Mouse (Mus musculus) hindbrain, embryonic 10.5 days (tissue): Measurements from ENCODE around the gene Calm2. TPM values are rescaled to one million over a fixed set of nuclear protein-coding genes. Genes with fewer than 3 reads are reported as not detected.

Experiments used
- DNase-seq: peaks from one replicate; pipeline ENCODE4 v3.0.0-alpha.2; 2017; ENCODE audit warnings: low spot score
- H3K27ac ChIP-seq: fragments of 300-500 bp; sonication (generic); 2 replicates; pipeline ENCODE4 v1.5.1; 2016; ENCODE audit warnings: mild to moderate bottlenecking, moderate library complexity
- H3K27me3 ChIP-seq: fragments of 300-500 bp; sonication (generic); 2 replicates; pipeline ENCODE4 v1.6.1; 2016; ENCODE audit warnings: mild to moderate bottlenecking; ENCODE audit not compliant: poor library complexity, insufficient read depth, severe bottlenecking
- H3K36me3 ChIP-seq: fragments of 300-500 bp; sonication (generic); 2 replicates; pipeline ENCODE4 v1.6.1; 2016; ENCODE audit warnings: mild to moderate bottlenecking, moderate library complexity
- H3K4me1 ChIP-seq: fragments of 300-500 bp; sonication (generic); replicated peaks from 2 replicates; pipeline ENCODE4 v1.6.1; 2016; ENCODE audit warnings: mild to moderate bottlenecking
- H3K4me3 ChIP-seq: fragments of 300-500 bp; sonication (generic); 2 replicates; pipeline ENCODE4 v1.5.1; 2016; ENCODE audit warnings: mild to moderate bottlenecking, moderate library complexity
- H3K9me3 ChIP-seq: fragments of 300-500 bp; sonication (generic); 2 replicates; pipeline ENCODE4 v1.6.1; 2016; ENCODE audit warnings: mild to moderate bottlenecking, moderate library complexity
- WGBS: fragments of 180-500 bp; shearing (Covaris S2); methylation state at CpG from one replicate; pipeline ENCODE4 v1.1.7; 2016; 5-methylcytosine and 5-hydroxymethylcytosine counted together
- polyA plus RNA-seq: library from polyadenylated mRNA; unstranded; fragments of >200 nt; fragmentation: Nextera tagmentation; extraction: Ambion mirVana; gene quantifications from 2 replicates; pipeline ENCODE4 v1.2.1, GENCODE M21; 2016

Calm2 gene
- polyA plus RNA-seq, 1 experiment from 2014 or later, result 1,143 TPM

- no peak for DNase-seq
- WGBS, result 87% methylated on average over 7 of the region's 7 CpGs
- no peaks in the 10 kb centered on the region for H3K27me3 ChIP-seq
These were observed 6.6 kb upstream of the Calm2 start for GRCm38 (mm10) chr17:87453336-87453735.

GRCm38 (mm10) chr17:87448881-87449280 is 2.1 kb upstream of the Calm2 start:
- peaks cover 5% of the 10 kb centered on the region; the same call in 1 of the 2 replicates for H3K36me3 ChIP-seq
- no peaks in the 10 kb centered on the region for H3K27me3 ChIP-seq
- no peak overlapping the region for H3K27ac ChIP-seq
- H3K9me3 ChIP-seq, result no peaks in the 10 kb centered on the region
- DNase-seq, result no peak
- whole genome bisulfite sequencing, result 93% methylated on average over 8 of the region's 8 CpGs
- no peak overlapping the region for H3K4me3 ChIP-seq
- H3K4me1 ChIP-seq, result peaks cover 22% of the 10 kb centered on the region

More at GRCm38 (mm10) chr17:87453336-87453735, 6.6 kb upstream of the Calm2 start:
- Histone ChIP-seq H3K27ac (no peak overlapping the region), H3K4me3 (no peak overlapping the region), H3K9me3 (no peaks in the 10 kb centered on the region), H3K36me3 (no peaks in the 10 kb centered on the region), H3K4me1 (peaks cover 22% of the 10 kb centered on the region)

GRCm38 (mm10) chr17:87448339-87448738 is 1.6 kb upstream of the Calm2 start:
- Histone ChIP-seq H3K4me1 (peaks cover 28% of the 10 kb centered on the region), H3K36me3 (peaks cover 8% of the 10 kb centered on the region; the same call in 1 of the 2 replicates), H3K27ac (no peak overlapping the region), H3K27me3 (no peaks in the 10 kb centered on the region), H3K4me3 (no peak overlapping the region), H3K9me3 (no peaks in the 10 kb centered on the region)
- no peak for DNase-seq
- 95% methylated on average over 9 of the region's 9 CpGs for WGBS

GRCm38 (mm10) chr17:87447612-87448200 is 971 bp upstream of the Calm2 start:
- Histone ChIP-seq H3K4me1 (peaks cover 34% of the 10 kb centered on the region), H3K4me3 (peak overlapping the region; percentile 84), H3K9me3 (no peaks in the 10 kb centered on the region), H3K36me3 (peaks cover 11% of the 10 kb centered on the region; the same call in 1 of the 2 replicates), H3K27me3 (no peaks in the 10 kb centered on the region), H3K27ac (peak overlapping the region; percentile 100)
- WGBS, result 43% methylated on average over 12 of the region's 12 CpGs
- no peak for DNase-seq

GRCm38 (mm10) chr17:87445917-87446766 is 593 bp downstream of the Calm2 start:
- WGBS, result under 1% methylated on average over 86 of the region's 86 CpGs
- peak overlapping the region; percentile 84 for H3K4me3 ChIP-seq

GRCm38 (mm10) chr17:87445337-87445916 is 1.3 kb downstream of the Calm2 start:
- Histone ChIP-seq H3K4me3 (peak overlapping the region; percentile 84), H3K27ac (peak overlapping the region; percentile 100), H3K27me3 (no peaks in the 10 kb centered on the region), H3K4me1 (peaks cover 49% of the 10 kb centered on the region), H3K9me3 (no peaks in the 10 kb centered on the region), H3K36me3 (peaks cover 32% of the 10 kb centered on the region)
- 2% methylated on average over 13 of the region's 13 CpGs for WGBS
- DNase-seq, result no peak

More at GRCm38 (mm10) chr17:87445917-87446766, 593 bp downstream of the Calm2 start:
- H3K9me3 ChIP-seq, result no peaks in the 10 kb centered on the region
- no peaks in the 10 kb centered on the region for H3K27me3 ChIP-seq
- peak overlapping the region; percentile 100 for H3K27ac ChIP-seq
- DNase-seq, result peak; percentile 76
- H3K36me3 ChIP-seq, result peaks cover 27% of the 10 kb centered on the region
- H3K4me1 ChIP-seq, result peaks cover 49% of the 10 kb centered on the region

GRCm38 (mm10) chr17:87444763-87445162 is 2.0 kb downstream of the Calm2 start:
- H3K36me3 ChIP-seq, result peaks cover 37% of the 10 kb centered on the region
- 61% methylated on average over 4 of the region's 4 CpGs for WGBS
- no peaks in the 10 kb centered on the region for H3K27me3 ChIP-seq
- no peaks in the 10 kb centered on the region for H3K9me3 ChIP-seq
- H3K4me3 ChIP-seq, result peak overlapping the region; percentile 84
- no peak overlapping the region for H3K27ac ChIP-seq
- peaks cover 53% of the 10 kb centered on the region for H3K4me1 ChIP-seq
- DNase-seq, result no peak

GRCm38 (mm10) chr17:87441537-87441936 is 5.2 kb downstream of the Calm2 start:
- peaks cover 56% of the 10 kb centered on the region for H3K36me3 ChIP-seq
- peaks cover 43% of the 10 kb centered on the region for H3K4me1 ChIP-seq
- H3K9me3 ChIP-seq, result no peaks in the 10 kb centered on the region
- H3K27me3 ChIP-seq, result no peaks in the 10 kb centered on the region
- H3K27ac ChIP-seq, result no peak overlapping the region
- no peak for DNase-seq
- WGBS, result 85% methylated on average over 2 of the region's 2 CpGs
- H3K4me3 ChIP-seq, result no peak overlapping the region

- no peaks in the 10 kb centered on the region for H3K27me3 ChIP-seq
- H3K9me3 ChIP-seq, result no peaks in the 10 kb centered on the region
- 93% methylated on average over 2 of the region's 2 CpGs for WGBS
- H3K4me3 ChIP-seq, result no peak overlapping the region
- H3K27ac ChIP-seq, result no peak overlapping the region
- DNase-seq, result no peak
- peaks cover 72% of the 10 kb centered on the region for H3K36me3 ChIP-seq
- peaks cover 36% of the 10 kb centered on the region for H3K4me1 ChIP-seq
These were observed 7.3 kb downstream of the Calm2 start for GRCm38 (mm10) chr17:87439441-87439840.

- H3K4me1 ChIP-seq, result no peaks in the 10 kb centered on the region
- H3K9me3 ChIP-seq, result no peaks in the 10 kb centered on the region
- no peak for DNase-seq
- peaks cover 82% of the 10 kb centered on the region for H3K36me3 ChIP-seq
- H3K27ac ChIP-seq, result no peak overlapping the region
- no peaks in the 10 kb centered on the region for H3K27me3 ChIP-seq
- 97% methylated on average over 3 of the region's 3 CpGs for WGBS
- no peak overlapping the region for H3K4me3 ChIP-seq
These were observed 12.8 kb downstream of the Calm2 start for GRCm38 (mm10) chr17:87433929-87434328.

- no peak for DNase-seq
- H3K9me3 ChIP-seq, result no peaks in the 10 kb centered on the region
- peaks cover 86% of the 10 kb centered on the region for H3K36me3 ChIP-seq
- no peaks in the 10 kb centered on the region for H3K27me3 ChIP-seq
- no peaks in the 10 kb centered on the region for H3K4me1 ChIP-seq
- no peak overlapping the region for H3K4me3 ChIP-seq
- no peak overlapping the region for H3K27ac ChIP-seq
- WGBS, result 97% methylated on average over 5 of the region's 5 CpGs
These were observed 14.0 kb downstream of the Calm2 start for GRCm38 (mm10) chr17:87432743-87433142.

- no peak for DNase-seq
- H3K9me3 ChIP-seq, result no peaks in the 10 kb centered on the region
- no peaks in the 10 kb centered on the region for H3K27me3 ChIP-seq
- no peak overlapping the region for H3K4me3 ChIP-seq
- H3K27ac ChIP-seq, result no peak overlapping the region
- H3K36me3 ChIP-seq, result peaks cover 86% of the 10 kb centered on the region
- peaks cover 4% of the 10 kb centered on the region for H3K4me1 ChIP-seq
These were observed 14.4 kb downstream of the Calm2 start for GRCm38 (mm10) chr17:87432314-87432713.

- 78% methylated on average over 3 of the region's 3 CpGs for WGBS
- no peak for DNase-seq
- Histone ChIP-seq H3K27me3 (no peaks in the 10 kb centered on the region), H3K4me3 (no peak overlapping the region), H3K27ac (no peak overlapping the region), H3K9me3 (no peaks in the 10 kb centered on the region), H3K4me1 (peaks cover 5% of the 10 kb centered on the region), H3K36me3 (peaks cover 70% of the 10 kb centered on the region)
These were observed 17.3 kb downstream of the Calm2 start for GRCm38 (mm10) chr17:87429431-87429830.
